Mouse (Mus musculus) limb, embryonic 13.5 days (tissue): Measurements from ENCODE around the gene Olfr524. TPM values are rescaled to one million over a fixed set of nuclear protein-coding genes. Genes with fewer than 3 reads are reported as not detected.

Experiments used
- ATAC-seq: fragments of 200-750 bp; cut with Nextera tagmentation; 2 replicates; pipeline ENCODE4 v1.8.0; 2017; ENCODE audit warnings: low read depth, moderate number of reproducible peaks, moderate TSS enrichment; ENCODE audit not compliant: low FRiP score
- H3K27ac ChIP-seq: fragments of 300-500 bp; sonication (generic); 2 replicates; pipeline ENCODE4 v1.5.1; 2015; ENCODE audit warnings: inconsistent platforms, mild to moderate bottlenecking, moderate library complexity
- H3K27me3 ChIP-seq: fragments of 300-500 bp; sonication (generic); 2 replicates; pipeline ENCODE4 v1.6.1; 2015; ENCODE audit warnings: mild to moderate bottlenecking, inconsistent platforms
- H3K36me3 ChIP-seq: fragments of 300-500 bp; sonication (generic); 2 replicates; pipeline ENCODE4 v1.6.1; 2015; ENCODE audit warnings: inconsistent platforms, mild to moderate bottlenecking, moderate library complexity
- H3K4me1 ChIP-seq: fragments of 300-500 bp; sonication (generic); 2 replicates; pipeline ENCODE4 v1.6.1; 2015; ENCODE audit warnings: inconsistent platforms
- H3K4me2 ChIP-seq: fragments of 300-500 bp; sonication (generic); replicated peaks from 2 replicates; pipeline ENCODE4 v1.6.1; 2015; ENCODE audit warnings: inconsistent platforms, mild to moderate bottlenecking, moderate library complexity
- H3K4me3 ChIP-seq: fragments of 300-500 bp; sonication (generic); 2 replicates; pipeline ENCODE4 v1.5.1; 2015; ENCODE audit warnings: moderate library complexity, mild to moderate bottlenecking, inconsistent platforms
- H3K9ac ChIP-seq: fragments of 300-500 bp; sonication (generic); 2 replicates; pipeline ENCODE4 v1.6.1; 2015; ENCODE audit warnings: mild to moderate bottlenecking, inconsistent platforms
- H3K9me3 ChIP-seq: fragments of 300-500 bp; sonication (generic); 2 replicates; pipeline ENCODE4 v1.6.1; 2016; ENCODE audit warnings: inconsistent platforms
- WGBS: fragments of 180-500 bp; shearing (Covaris S2); methylation state at CpG from one replicate; pipeline ENCODE4 v1.1.7; 2015; 5-methylcytosine and 5-hydroxymethylcytosine counted together
- polyA plus RNA-seq: library from polyadenylated mRNA; unstranded; fragments of >200 nt; fragmentation: Nextera tagmentation; extraction: Ambion mirVana; gene quantifications from 2 replicates; pipeline ENCODE4 v1.2.1, GENCODE M21; 2015

Olfr524 gene
- not detected in 2 replicates for polyA plus RNA-seq

DNA sequence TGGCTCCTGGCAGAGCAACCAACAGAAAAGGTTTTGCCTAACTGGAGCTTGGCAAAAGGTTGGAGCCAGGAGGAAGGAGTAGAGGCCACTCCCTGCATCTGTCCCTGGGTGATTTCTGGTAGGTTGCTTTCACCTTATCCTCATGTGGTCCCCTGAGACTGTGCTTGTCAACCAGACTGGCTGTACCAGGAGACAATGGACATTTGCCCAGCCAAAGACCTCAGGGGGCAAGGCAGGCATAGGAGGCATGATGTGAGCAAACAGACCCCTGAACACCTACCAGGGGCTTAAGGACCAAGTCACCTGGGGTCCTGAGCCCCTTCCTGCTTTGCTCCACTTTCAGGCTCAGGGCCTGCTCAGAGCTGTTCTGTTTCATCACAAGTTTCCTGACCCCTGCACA, at the start of gene Olfr524:
Olfr524 (minus strand) TSS at position 101 of the 400 bp plus-strand sequence.
- no peak within 1 kb of the TSS for H3K9ac ChIP-seq
- H3K4me3 ChIP-seq, result no peak within 1 kb of the TSS
- H3K4me2 ChIP-seq, result no peak within 1 kb of the TSS
- H3K27me3 ChIP-seq, result no peaks in the 10 kb centered on the region; the same call in 1 of the 2 replicates
- no peaks in the 10 kb centered on the region for H3K9me3 ChIP-seq
- H3K36me3 ChIP-seq, result no peaks in the 10 kb centered on the region
- no peak for ATAC-seq
- H3K4me1 ChIP-seq, result no peaks in the 10 kb centered on the region
- H3K27ac ChIP-seq, result no peak within 1 kb of the TSS

DNA sequence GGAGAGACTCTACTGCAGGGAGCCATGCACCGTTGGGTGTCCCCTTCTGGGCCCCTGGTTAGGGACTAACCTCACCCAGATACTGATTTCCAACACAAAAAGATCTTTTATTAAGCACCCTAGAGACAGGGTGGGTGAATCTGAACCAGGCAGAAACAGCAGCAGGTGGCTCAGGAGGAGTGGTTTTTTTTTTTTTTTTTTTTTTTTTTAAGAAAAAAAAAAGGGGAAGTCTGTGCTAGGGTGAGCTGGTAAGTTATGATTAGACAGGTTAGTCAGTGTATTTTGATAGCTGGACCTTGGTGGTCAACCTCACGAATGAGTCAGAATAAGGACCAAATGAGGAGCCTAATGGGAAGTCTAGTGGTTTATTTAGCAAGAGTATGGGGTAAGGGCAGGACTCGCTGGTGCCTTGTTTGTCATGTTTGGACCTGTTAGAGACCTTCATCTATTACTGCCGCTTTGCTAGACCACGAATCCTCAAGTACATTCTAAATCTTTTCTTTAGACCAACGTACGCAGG, 48.1 kb upstream of the Olfr524 start:
- H3K36me3 ChIP-seq, result no peaks in the 10 kb centered on the region
- H3K9me3 ChIP-seq, result no peaks in the 10 kb centered on the region
- H3K9ac ChIP-seq, result no peak overlapping the region
- no peak overlapping the region for H3K27ac ChIP-seq
- WGBS, result 84% methylated on average over 7 of the region's 7 CpGs
- no peak overlapping the region for H3K4me3 ChIP-seq
- no peaks in the 10 kb centered on the region for H3K27me3 ChIP-seq
- H3K4me1 ChIP-seq, result no peaks in the 10 kb centered on the region
- no peak for ATAC-seq
- H3K4me2 ChIP-seq, result no peak overlapping the region

DNA sequence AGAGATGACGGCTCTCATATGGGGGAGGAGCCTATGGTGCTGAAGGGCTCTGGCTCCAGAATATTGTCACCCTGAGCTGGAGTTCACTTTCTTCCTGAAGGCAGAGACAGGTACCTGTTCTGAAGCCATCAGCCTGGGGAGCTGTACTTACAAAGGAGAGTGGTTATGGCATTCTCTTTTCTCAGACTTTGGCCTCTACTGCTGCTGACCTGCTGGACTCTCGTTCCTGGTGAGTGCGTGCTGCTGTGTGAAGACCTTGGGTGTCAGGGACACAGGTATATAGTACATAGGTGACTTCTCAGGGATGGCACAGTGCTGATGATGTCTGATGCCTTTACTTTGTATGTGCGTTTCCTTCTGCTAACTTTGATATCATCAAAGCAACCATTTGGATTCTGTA, 41.5 kb upstream of the Olfr524 start, which contains the start of gene 5830411N06Rik:
5830411N06Rik (plus strand) TSS at position 69 of the 400 bp plus-strand sequence.
- Histone ChIP-seq H3K9me3 (no peaks in the 10 kb centered on the region), H3K4me3 (no peak within 1 kb of the TSS), H3K9ac (no peak within 1 kb of the TSS), H3K36me3 (no peaks in the 10 kb centered on the region), H3K4me1 (no peaks in the 10 kb centered on the region), H3K27me3 (no peaks in the 10 kb centered on the region), H3K4me2 (no peak within 1 kb of the TSS), H3K27ac (no peak within 1 kb of the TSS)
- WGBS, result 81% methylated on average over 4 of the region's 4 CpGs
- ATAC-seq, result no peak

DNA sequence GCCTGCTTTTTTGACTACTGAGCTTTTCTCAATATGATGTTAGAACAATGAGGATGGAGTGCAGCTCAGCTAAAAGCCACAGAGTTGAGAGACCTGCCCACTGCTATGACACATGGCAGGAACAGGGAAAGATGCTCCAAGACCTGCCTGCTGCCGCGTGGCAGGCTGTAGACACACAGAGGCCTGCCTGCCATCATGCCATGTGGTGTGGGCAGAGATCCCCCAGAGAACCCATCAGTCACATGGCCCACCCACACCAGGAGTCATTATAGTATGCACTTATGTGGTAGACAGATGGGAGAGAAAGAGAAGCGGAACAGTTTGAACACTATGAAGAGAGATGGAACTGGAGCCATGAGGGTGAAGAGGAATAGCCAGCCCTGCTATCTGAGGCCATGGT, 27.9 kb upstream of the Olfr524 start:
- Histone ChIP-seq H3K4me1 (no peaks in the 10 kb centered on the region), H3K9me3 (no peaks in the 10 kb centered on the region), H3K27me3 (no peaks in the 10 kb centered on the region), H3K27ac (no peak overlapping the region), H3K9ac (no peak overlapping the region), H3K36me3 (no peaks in the 10 kb centered on the region), H3K4me2 (no peak overlapping the region), H3K4me3 (no peak overlapping the region)
- no peak for ATAC-seq
- WGBS, result 96% methylated on average over 3 of the region's 3 CpGs

DNA sequence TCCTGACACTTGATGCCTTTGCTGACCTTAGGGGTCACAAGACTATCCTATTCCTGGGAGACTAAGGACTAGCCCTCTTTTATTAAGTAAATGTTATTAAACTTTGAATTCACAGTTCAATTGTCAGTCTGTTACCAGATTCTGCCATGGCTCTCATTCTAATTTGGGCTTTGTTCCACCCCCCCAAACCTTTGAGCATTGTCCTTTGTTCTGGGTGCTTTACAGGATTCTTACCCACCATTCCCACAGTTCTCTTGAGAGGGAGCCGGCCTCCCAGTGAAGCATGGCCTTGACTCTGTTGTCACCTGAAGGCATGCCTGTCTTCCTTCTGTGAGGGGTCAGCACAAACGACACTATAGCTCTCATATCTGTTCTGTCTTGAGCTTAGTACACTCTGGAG, 25.3 kb upstream of the Olfr524 start:
- no peak for ATAC-seq
- Histone ChIP-seq H3K4me2 (no peak overlapping the region), H3K4me1 (no peaks in the 10 kb centered on the region), H3K27ac (no peak overlapping the region), H3K9ac (no peak overlapping the region), H3K36me3 (no peaks in the 10 kb centered on the region), H3K27me3 (no peaks in the 10 kb centered on the region), H3K9me3 (no peaks in the 10 kb centered on the region), H3K4me3 (no peak overlapping the region)
- WGBS, result 75% methylated on average over 2 of the region's 2 CpGs

DNA sequence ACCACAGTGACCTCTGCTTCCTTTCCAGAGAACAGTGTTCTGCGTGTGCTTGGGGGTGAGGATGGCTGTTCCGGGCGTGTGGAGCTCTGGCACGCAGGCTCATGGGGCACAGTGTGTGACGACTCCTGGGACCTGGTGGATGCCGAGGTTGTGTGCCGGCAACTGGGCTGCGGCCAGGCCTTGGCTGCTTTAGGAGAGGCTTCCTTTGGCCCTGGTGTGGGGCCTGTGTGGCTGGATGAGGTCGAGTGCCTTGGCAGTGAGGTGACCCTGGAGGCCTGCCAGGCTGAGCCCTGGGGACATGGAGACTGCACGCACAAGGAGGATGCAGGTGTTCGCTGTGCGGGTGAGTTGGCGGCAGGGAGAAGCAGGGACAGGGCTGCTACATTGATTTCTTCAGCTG, 22.7 kb upstream of the Olfr524 start:
- H3K4me2 ChIP-seq, result no peak overlapping the region
- H3K36me3 ChIP-seq, result no peaks in the 10 kb centered on the region
- H3K9ac ChIP-seq, result no peak overlapping the region
- ATAC-seq, result no peak
- H3K4me3 ChIP-seq, result no peak overlapping the region
- H3K9me3 ChIP-seq, result no peaks in the 10 kb centered on the region
- no peaks in the 10 kb centered on the region for H3K4me1 ChIP-seq
- WGBS, result 83% methylated on average over 13 of the region's 13 CpGs
- H3K27me3 ChIP-seq, result no peaks in the 10 kb centered on the region
- H3K27ac ChIP-seq, result no peak overlapping the region

DNA sequence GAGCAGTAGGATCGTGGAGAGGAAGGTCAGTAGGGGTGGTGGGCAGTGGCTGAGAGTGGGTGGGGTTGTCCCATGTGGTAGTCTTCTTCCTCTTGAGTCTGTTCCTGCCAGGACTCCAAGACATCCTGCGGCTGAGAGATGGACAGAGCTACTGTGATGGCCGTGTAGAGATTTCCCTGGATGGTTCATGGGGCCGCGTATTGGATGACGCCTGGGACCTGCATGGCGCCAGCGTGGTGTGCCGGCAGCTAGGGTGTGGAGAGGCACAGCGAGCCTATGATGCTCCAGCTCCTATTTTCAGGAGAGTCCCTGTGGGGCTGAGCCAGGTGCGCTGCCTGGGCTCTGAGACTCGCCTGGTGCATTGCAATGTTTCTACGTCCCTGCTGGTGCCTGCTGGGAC, 18.4 kb upstream of the Olfr524 start:
- no peaks in the 10 kb centered on the region for H3K9me3 ChIP-seq
- H3K36me3 ChIP-seq, result no peaks in the 10 kb centered on the region
- H3K9ac ChIP-seq, result no peak overlapping the region
- 88% methylated on average over 13 of the region's 13 CpGs for WGBS
- no peaks in the 10 kb centered on the region for H3K27me3 ChIP-seq
- no peaks in the 10 kb centered on the region for H3K4me1 ChIP-seq
- no peak overlapping the region for H3K4me3 ChIP-seq
- no peak for ATAC-seq
- H3K4me2 ChIP-seq, result no peak overlapping the region
- no peak overlapping the region for H3K27ac ChIP-seq

DNA sequence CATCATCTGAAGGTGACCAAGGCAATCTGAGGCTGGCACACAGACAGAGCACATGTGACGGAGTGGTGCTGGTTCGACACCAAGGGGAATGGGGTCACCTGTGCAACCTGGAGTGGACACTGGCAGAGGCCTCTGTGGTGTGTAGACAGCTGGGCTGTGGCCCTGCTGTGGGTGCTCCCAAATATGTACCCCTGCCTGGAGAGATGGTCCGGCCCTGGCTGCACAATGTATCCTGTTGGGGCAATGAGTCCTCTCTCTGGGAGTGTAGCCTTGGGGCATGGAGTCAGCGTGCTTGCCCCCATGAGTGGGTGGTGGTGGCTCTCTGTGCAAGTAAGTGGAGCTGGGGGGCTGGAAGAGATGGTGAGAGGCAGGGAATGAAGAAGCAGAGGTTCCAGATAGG, 14.6 kb upstream of the Olfr524 start:
- Histone ChIP-seq H3K9ac (no peak overlapping the region), H3K4me2 (no peak overlapping the region), H3K4me3 (no peak overlapping the region), H3K9me3 (no peaks in the 10 kb centered on the region), H3K36me3 (no peaks in the 10 kb centered on the region), H3K27ac (no peak overlapping the region), H3K4me1 (no peaks in the 10 kb centered on the region), H3K27me3 (no peaks in the 10 kb centered on the region)
- 80% methylated on average over 4 of the region's 4 CpGs for WGBS
- no peak for ATAC-seq

DNA sequence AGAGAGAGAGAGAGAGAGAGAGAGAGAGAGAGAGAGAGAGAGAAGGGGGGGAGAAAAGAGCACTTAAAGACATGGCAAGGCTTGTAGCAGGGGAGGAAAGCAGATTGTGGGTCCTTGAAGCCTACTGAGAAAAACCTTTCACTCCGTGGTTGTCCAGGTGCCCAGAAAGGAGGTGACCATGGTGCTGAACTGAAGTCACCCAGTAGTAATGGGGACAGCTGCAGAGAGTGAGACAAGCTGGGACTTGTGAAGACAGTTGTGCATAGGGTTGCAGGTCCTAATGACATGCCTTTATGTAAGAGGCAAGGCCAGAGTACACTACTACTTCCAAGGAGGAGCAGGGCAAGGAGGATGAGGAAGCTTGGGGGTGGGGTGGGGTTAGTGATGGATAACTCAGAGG, 13.5 kb upstream of the Olfr524 start:
- Histone ChIP-seq H3K4me3 (no peak overlapping the region), H3K4me2 (no peak overlapping the region), H3K4me1 (no peaks in the 10 kb centered on the region), H3K27ac (no peak overlapping the region), H3K27me3 (no peaks in the 10 kb centered on the region), H3K9me3 (no peaks in the 10 kb centered on the region), H3K36me3 (no peaks in the 10 kb centered on the region), H3K9ac (no peak overlapping the region)
- no peak for ATAC-seq
- WGBS, result 11% methylated on average over 1 of the region's 1 CpGs

DNA sequence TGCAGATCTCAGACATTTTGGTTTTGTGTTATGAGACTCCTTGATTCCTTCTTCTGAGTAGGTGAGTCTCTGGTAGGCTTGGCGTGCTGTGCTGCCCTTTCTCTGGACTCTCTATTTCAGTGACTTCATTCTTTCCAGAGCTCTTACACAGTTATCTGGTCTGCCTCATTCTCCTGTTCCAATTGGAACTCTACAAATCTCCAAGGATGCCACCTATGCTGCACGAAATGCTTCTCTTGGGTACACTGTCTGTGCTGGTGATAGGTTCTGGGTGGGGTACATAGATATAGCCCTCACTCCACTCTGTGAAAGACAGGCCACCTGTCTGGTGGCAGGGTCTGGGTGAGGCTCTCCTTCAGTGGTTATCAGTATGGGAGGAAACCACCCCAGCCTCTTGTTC, 12.2 kb upstream of the Olfr524 start, which contains the start of gene Cd163l1:
Cd163l1 (plus strand) TSS at position 301 of the 400 bp plus-strand sequence.
- no peaks in the 10 kb centered on the region for H3K36me3 ChIP-seq
- H3K9me3 ChIP-seq, result no peaks in the 10 kb centered on the region
- no peak within 1 kb of the TSS for H3K9ac ChIP-seq
- ATAC-seq, result no peak
- H3K4me1 ChIP-seq, result no peaks in the 10 kb centered on the region
- H3K4me3 ChIP-seq, result no peak within 1 kb of the TSS
- no peak within 1 kb of the TSS for H3K4me2 ChIP-seq
- 83% methylated on average over 2 of the region's 2 CpGs for WGBS
- H3K27me3 ChIP-seq, result no peaks in the 10 kb centered on the region
- H3K27ac ChIP-seq, result no peak within 1 kb of the TSS

DNA sequence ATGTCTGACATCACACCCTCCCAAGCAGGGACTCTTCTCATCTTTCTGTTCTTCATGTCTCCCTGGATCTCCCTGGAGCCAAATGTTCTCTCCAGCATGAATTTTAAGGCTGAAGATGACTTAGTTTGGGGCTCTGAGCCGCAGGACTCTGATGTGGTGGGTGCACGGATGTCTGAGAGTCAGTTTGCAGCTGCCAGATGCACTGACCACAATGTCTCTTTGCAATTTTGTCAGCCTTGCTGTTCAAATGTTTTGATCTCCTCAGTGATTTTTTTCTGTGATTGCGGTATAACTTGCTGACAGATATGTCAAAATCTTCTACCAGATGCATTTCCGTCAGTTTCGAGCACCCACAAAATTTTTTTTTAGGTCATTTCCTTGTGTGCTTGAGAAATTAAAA, 8.1 kb upstream of the Olfr524 start:
- H3K4me1 ChIP-seq, result no peaks in the 10 kb centered on the region
- H3K4me3 ChIP-seq, result no peak overlapping the region
- H3K9ac ChIP-seq, result no peak overlapping the region
- H3K36me3 ChIP-seq, result no peaks in the 10 kb centered on the region
- H3K27ac ChIP-seq, result no peak overlapping the region
- no peak for ATAC-seq
- 80% methylated on average over 5 of the region's 5 CpGs for WGBS
- no peaks in the 10 kb centered on the region for H3K9me3 ChIP-seq
- no peak overlapping the region for H3K4me2 ChIP-seq
- no peaks in the 10 kb centered on the region for H3K27me3 ChIP-seq

DNA sequence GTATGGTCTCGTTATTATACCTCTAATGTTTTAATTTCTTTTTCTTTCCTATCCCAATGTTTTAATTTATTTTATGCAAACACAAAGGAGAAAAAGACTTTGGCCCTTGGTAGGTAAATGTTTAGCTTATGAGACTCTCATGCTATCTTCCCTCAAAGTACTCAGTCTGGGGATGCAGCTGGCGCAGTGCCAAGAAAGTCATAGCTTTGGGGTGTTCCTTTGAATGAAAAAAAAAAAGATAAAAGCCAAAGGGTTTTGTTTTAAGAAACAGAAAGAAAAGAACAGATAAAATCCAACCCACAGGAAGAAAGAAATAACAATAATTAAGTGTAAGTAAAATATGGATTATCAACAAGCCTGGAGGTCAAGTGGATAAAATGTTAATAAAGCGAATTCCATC, 2.9 kb upstream of the Olfr524 start:
- H3K36me3 ChIP-seq, result no peaks in the 10 kb centered on the region
- no peaks in the 10 kb centered on the region for H3K9me3 ChIP-seq
- no peaks in the 10 kb centered on the region; the same call in 1 of the 2 replicates for H3K27me3 ChIP-seq
- no peak overlapping the region for H3K9ac ChIP-seq
- 88% methylated on average over 3 of the region's 3 CpGs for WGBS
- H3K4me2 ChIP-seq, result no peak overlapping the region
- no peaks in the 10 kb centered on the region for H3K4me1 ChIP-seq
- H3K27ac ChIP-seq, result no peak overlapping the region
- H3K4me3 ChIP-seq, result no peak overlapping the region
- no peak for ATAC-seq

DNA sequence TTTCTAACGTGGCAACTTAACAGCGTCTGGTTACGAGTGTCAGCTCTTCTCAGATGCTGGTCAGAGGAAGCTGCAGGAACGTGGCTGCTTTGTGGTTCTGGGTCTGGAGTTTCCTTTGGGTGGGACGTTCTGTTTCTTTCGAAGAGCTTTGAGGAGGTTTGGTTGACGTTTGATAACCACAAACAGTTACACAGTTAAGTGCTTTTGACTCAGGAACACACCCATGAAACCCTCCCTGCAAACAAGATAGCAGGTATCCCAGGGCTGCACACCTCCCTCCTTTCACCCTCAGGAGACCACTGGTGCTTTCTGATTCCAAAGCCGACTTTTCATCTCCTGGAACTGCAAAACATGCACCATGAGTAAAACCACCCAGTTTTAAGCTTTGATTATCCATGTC, 2.4 kb upstream of the Olfr524 start:
- WGBS, result 74% methylated on average over 8 of the region's 8 CpGs
- H3K27me3 ChIP-seq, result no peaks in the 10 kb centered on the region; the same call in 1 of the 2 replicates
- no peaks in the 10 kb centered on the region for H3K9me3 ChIP-seq

More for the DNA sequence above, 2.4 kb upstream of the Olfr524 start:
- no peaks in the 10 kb centered on the region for H3K36me3 ChIP-seq
- no peak for ATAC-seq
- no peak overlapping the region for H3K4me3 ChIP-seq
- no peak overlapping the region for H3K27ac ChIP-seq
- no peaks in the 10 kb centered on the region for H3K4me1 ChIP-seq
- H3K9ac ChIP-seq, result no peak overlapping the region
- no peak overlapping the region for H3K4me2 ChIP-seq
